Mouse (Mus musculus) stomach, embryonic 14.5 days (tissue): ENCODE data around the gene Pole3. TPM values are rescaled to one million over a fixed set of nuclear protein-coding genes. Genes with fewer than 3 reads are reported as not detected.

Experiments
- ATAC-seq: fragments of 200-750 bp; cut with Nextera tagmentation; 2 replicates; pipeline ENCODE4 v1.8.0; 2017; ENCODE audit warnings: low read depth, moderate TSS enrichment; ENCODE audit not compliant: insufficient number of reproducible peaks, insufficient read depth, low FRiP score
- H3K27ac ChIP-seq: fragments of 300-500 bp; sonication (generic); 2 replicates; pipeline ENCODE4 v1.5.1; 2014; ENCODE audit warnings: mild to moderate bottlenecking, low read length, moderate library complexity, mixed read lengths
- H3K27me3 ChIP-seq: fragments of 300-500 bp; sonication (generic); 2 replicates; pipeline ENCODE4 v1.6.1; 2014; ENCODE audit warnings: low read length, control low read depth, mixed read lengths; ENCODE audit not compliant: control insufficient read depth, insufficient read depth
- H3K36me3 ChIP-seq: fragments of 300-500 bp; sonication (generic); 2 replicates; pipeline ENCODE4 v1.6.1; 2014; ENCODE audit warnings: mild to moderate bottlenecking, control low read depth, low read length, moderate library complexity, mixed read lengths; ENCODE audit not compliant: control insufficient read depth, insufficient read depth
- H3K4me1 ChIP-seq: fragments of 300-500 bp; sonication (generic); 2 replicates; pipeline ENCODE4 v1.6.1; 2014; ENCODE audit warnings: low read length, control low read depth, mixed read lengths; ENCODE audit not compliant: control insufficient read depth, insufficient read depth
- H3K4me2 ChIP-seq: fragments of 300-500 bp; sonication (generic); replicated peaks from 2 replicates; pipeline ENCODE4 v1.6.1; 2014; ENCODE audit warnings: low read depth, low read length, control low read depth
- H3K4me3 ChIP-seq: fragments of 300-500 bp; sonication (generic); 2 replicates; pipeline ENCODE4 v1.5.1; 2014; ENCODE audit warnings: low read depth, low read length, control low read depth
- H3K9ac ChIP-seq: fragments of 300-500 bp; sonication (generic); replicated peaks from 2 replicates; pipeline ENCODE4 v1.6.1; 2014; ENCODE audit warnings: low read depth, mild to moderate bottlenecking, control low read depth, low read length, moderate library complexity, mixed read lengths
- H3K9me3 ChIP-seq: fragments of 300-500 bp; sonication (generic); 2 replicates; pipeline ENCODE4 v1.6.1; 2016; ENCODE audit warnings: low read depth, low read length, control low read depth; ENCODE audit not compliant: control insufficient read depth
- WGBS: fragments of 180-500 bp; shearing (Covaris S2); extraction: QIAGEN DNeasy Blood & Tissue Kit; methylation state at CpG from one replicate; pipeline ENCODE4 v1.1.7; 2014; 5-methylcytosine and 5-hydroxymethylcytosine counted together
- polyA plus RNA-seq: library from polyadenylated mRNA; unstranded; fragments of >200 nt; fragmentation: Nextera tagmentation; extraction: Ambion mirVana; gene quantifications from 2 replicates; pipeline ENCODE4 v1.2.1, GENCODE M21; 2014

Gene Pole3
- polyA plus RNA-seq, 1 experiment from 2014 or later, result 73.5 TPM

DNA sequence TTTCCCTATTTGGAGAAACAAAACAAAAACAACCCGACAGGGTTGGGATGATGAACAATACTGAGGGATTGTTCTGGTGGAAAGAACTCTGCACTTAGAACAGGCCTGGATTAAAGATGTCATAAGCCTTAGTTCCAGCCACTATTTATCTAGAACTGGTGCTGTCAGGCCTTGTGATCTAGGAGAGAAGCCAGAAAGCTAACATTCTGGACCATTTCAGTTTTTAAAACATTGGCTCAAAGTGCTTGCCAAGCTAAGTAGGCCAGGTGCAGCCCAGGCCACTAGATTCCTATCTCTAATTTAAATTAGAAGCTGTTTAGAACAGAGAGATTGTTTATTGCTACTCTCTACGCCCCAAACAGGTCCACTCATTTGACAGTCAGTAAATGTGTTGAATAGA lies 1.4 kb upstream of the Pole3 start:
- H3K4me3 ChIP-seq, result no peak overlapping the region
- 52% methylated on average over 2 of the region's 2 CpGs for WGBS
- H3K4me1 ChIP-seq, result peaks cover 7% of the 10 kb centered on the region; the same call in 1 of the 2 replicates
- no peaks in the 10 kb centered on the region for H3K9me3 ChIP-seq
- H3K27ac ChIP-seq, result no peak overlapping the region
- H3K27me3 ChIP-seq, result no peaks in the 10 kb centered on the region
- no peak for ATAC-seq
- peaks cover 8% of the 10 kb centered on the region for H3K36me3 ChIP-seq
- H3K9ac ChIP-seq, result no peak overlapping the region
- H3K4me2 ChIP-seq, result no peak overlapping the region

DNA sequence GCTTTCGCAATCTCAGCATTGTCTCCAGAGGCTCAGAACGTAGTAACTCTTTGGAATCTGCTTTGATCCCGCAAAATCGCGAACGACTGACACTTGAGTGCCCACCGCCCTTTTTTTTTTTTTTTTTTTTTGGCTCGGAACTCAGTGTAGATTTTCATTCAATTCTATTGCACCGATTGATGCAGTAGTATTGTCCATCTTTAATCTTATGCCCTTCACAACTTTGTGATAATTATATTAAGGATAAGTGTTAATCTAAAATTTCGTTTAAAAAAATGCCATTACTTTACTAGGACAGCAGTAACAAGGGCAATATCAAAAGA lies 582 bp upstream of the Pole3 start:
- ATAC-seq, result no peak
- H3K9me3 ChIP-seq, result no peaks in the 10 kb centered on the region
- WGBS, result 3% methylated on average over 10 of the region's 10 CpGs
- H3K4me3 ChIP-seq, result peak overlapping the region; percentile 70
- peak overlapping the region; percentile 30; the same call in 1 of the 2 replicates for H3K4me2 ChIP-seq
- H3K9ac ChIP-seq, result no peak overlapping the region
- no peak overlapping the region for H3K27ac ChIP-seq
- H3K4me1 ChIP-seq, result peaks cover 7% of the 10 kb centered on the region; the same call in 1 of the 2 replicates
- peaks cover 8% of the 10 kb centered on the region for H3K36me3 ChIP-seq
- H3K27me3 ChIP-seq, result no peaks in the 10 kb centered on the region

DNA sequence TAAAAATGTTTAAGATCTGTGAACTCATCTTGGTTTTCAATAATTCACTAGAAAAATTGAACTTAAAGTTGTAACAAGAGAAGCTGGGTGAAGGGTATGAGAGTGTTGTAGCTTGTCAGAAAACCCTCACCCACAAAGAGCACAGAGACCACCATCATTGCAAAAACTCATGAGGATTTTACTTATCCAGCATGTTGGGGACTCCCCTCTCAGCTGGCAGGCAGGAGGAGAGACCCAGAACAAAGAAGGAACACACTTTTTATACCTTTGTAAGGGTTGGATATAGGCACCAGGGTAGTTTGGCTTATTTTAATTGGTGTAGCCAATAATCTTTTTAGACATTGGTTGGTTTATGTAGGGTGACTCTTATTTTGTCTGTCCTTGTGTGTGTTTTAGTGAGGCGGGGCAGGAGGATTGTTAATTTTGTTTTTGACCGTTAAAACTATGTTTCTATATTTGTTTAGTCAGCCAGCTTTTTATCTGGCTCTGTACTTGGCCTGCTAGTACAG lies 3.9 kb downstream of the Pole3 start:
- Histone ChIP-seq H3K27me3 (no peaks in the 10 kb centered on the region), H3K9me3 (no peaks in the 10 kb centered on the region), H3K4me1 (peaks cover 27% of the 10 kb centered on the region), H3K9ac (no peak overlapping the region), H3K4me2 (no peak overlapping the region), H3K36me3 (peaks cover 8% of the 10 kb centered on the region), H3K27ac (no peak overlapping the region), H3K4me3 (0 out of 2 replicates have a peak overlapping the region, but pooled peaks have one; percentile 69)
- ATAC-seq, result no peak
- 79% methylated on average over 2 of the region's 2 CpGs for WGBS

DNA sequence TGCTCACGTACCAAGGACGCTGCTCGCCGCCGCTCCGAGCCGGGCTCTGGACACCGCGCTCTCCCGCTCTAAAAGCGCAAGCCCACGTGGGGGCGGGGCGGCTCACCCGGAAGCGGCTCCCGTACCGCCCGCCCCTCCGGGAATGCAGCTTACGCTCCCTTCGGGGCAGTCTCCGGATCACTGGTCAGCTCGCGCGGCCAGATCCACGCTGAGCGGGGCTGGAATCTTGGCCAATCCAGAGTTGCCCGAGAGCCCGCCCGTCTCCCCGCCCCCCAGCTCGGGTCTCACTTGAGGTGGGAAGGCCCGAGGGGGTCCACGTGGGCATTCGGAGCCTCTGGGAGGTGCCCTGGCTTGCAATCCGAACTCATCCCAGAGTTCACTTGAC lies 5.0 kb downstream of the Pole3 start, which contains the start of gene Alad:
Alad (minus strand) TSS at position 70 of the 385 bp plus-strand sequence.
- Histone ChIP-seq H3K27me3 (no peaks in the 10 kb centered on the region), H3K4me1 (peaks cover 35% of the 10 kb centered on the region), H3K36me3 (peaks cover 8% of the 10 kb centered on the region), H3K9ac (peak within 1 kb of the TSS; percentile 65), H3K9me3 (no peaks in the 10 kb centered on the region), H3K27ac (peak within 1 kb of the TSS; percentile 92), H3K4me3 (peak within 1 kb of the TSS; percentile 69), H3K4me2 (peak within 1 kb of the TSS; percentile 67)
- WGBS, result under 1% methylated on average over 37 of the region's 37 CpGs
- ATAC-seq, result peak; percentile 87; the same call in 1 of the 2 replicates

DNA sequence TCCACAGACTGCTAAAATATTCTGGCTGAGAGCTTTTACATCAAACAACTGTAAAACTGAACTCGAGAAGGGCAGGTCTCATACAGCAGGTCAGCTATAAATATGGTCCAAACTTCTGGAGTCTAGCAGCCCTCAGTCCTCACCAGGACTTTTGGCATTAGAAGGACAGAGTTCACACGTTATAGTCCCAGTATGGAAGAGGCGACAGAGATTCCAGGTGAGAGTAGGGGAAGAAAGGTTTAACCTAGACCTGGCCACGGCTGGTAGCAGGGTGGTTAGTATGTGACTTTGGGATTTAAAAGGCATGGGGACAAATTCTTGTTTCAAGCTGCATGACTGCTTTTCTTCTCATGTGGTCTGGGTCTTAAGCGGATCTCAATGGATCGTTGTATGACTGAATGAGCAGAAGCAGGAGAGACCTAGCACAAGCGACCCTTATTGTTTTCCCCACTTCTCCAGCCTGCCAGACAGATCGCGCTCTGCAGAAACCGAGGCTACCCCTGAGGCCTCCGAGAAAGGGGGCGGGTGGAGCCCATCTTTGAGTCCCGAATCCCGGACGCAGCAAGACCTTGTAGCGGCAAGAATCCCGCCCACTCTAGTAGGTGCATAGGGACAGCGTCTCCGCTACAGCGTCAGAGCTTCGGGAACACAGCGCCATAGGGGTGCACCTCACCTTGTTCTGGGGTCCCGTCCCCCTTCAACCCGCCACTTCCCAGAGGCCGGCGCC lies 5.6 kb downstream of the Pole3 start:
- Histone ChIP-seq H3K27ac (peak overlapping the region; percentile 92), H3K4me1 (peaks cover 35% of the 10 kb centered on the region), H3K36me3 (peaks cover 8% of the 10 kb centered on the region), H3K4me3 (peak overlapping the region; percentile 69), H3K4me2 (peak overlapping the region; percentile 67), H3K27me3 (no peaks in the 10 kb centered on the region), H3K9ac (peak overlapping the region; percentile 65), H3K9me3 (no peaks in the 10 kb centered on the region)
- peak; percentile 66 for ATAC-seq
- 1% methylated on average over 26 of the region's 26 CpGs for WGBS

DNA sequence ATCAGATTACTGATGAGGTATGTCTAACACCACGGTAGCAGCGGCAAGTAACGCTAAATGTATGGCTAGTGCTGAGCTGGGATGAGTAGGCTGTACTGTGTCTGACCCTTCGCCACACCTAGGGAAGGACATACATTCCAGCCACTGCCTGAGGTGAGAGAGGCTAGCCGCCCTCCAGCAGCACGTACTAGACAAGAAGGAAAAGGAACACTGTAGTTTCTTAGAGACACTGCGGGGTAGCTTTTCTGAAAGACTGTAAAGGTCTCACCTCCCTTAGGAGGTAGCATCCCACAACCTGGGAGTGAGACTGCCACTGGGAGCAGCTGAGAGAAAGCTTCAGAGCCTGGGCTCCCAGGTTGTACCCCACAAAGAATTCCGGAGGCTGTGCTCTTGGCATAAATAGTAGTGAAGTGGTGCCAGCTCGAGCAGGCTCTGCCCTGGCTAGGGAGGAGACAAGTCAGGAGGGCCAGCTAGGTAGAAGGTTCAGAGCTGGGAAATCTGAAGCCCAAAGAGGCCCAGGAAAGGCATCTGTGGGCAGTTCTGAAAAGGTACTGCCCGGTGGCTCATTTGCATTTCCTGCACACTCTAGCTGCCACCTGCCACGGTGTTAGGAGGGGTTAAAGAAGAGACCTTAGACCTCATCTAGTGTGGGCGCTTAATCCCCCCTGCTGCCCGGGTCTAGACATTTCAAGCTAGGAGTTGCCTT lies 6.3 kb downstream of the Pole3 start:
- 32% methylated on average over 13 of the region's 13 CpGs for WGBS
- Histone ChIP-seq H3K9ac (peak overlapping the region; percentile 65), H3K4me2 (peak overlapping the region; percentile 67), H3K4me1 (peaks cover 30% of the 10 kb centered on the region), H3K36me3 (peaks cover 11% of the 10 kb centered on the region), H3K9me3 (no peaks in the 10 kb centered on the region), H3K27ac (peak overlapping the region; percentile 92), H3K27me3 (no peaks in the 10 kb centered on the region), H3K4me3 (peak overlapping the region; percentile 69)
- peak; percentile 20; the same call in 1 of the 2 replicates for ATAC-seq

DNA sequence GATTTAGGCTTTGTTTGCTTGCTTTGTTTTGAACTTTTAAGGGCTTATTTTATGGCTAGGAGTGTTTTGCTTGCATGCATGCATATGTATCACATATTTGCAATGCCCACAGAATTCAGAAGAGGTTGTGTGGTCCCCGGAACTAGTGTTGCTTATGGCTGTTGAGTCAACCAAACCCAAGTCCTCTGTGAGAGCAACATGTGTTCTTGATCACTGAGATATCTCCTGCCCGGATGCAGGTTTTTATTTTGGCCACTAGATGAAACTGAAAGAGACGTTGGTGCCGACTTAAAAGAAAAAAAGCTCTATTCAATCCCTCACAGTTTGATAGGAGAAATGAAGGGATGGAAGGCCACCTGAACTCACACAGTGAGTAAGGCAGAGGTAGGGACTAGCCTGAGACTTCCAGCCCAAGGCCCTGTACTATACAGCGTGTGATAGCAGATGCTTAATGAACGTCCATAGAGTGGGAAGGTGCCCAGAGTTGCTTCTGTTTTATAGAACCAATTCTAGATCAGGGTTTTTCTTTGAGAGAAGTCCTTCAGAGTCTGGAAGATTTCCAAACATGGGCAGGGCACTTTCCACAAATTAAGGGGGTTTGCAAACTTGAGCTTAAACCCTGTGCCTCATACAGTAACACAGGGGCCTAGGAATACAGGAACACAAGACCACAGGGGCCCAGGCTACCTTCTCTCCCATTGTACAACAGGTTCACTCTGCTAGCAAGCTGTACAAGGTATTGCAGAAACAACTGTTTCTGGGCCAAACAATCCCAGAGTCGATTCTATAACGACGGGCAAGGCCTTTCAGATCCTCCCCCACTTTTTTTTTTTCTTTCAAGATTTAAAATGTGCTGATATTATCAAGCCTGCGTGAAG lies 7.1 kb downstream of the Pole3 start:
- no peak for ATAC-seq
- Histone ChIP-seq H3K4me1 (peaks cover 30% of the 10 kb centered on the region), H3K4me2 (peak overlapping the region; percentile 67), H3K9me3 (no peaks in the 10 kb centered on the region), H3K9ac (peak overlapping the region; percentile 65; the same call in 1 of the 2 replicates), H3K36me3 (peaks cover 16% of the 10 kb centered on the region), H3K4me3 (peak overlapping the region; percentile 69), H3K27me3 (no peaks in the 10 kb centered on the region), H3K27ac (peak overlapping the region; percentile 92; the same call in 1 of the 2 replicates)
- 66% methylated on average over 10 of the region's 10 CpGs for WGBS

DNA sequence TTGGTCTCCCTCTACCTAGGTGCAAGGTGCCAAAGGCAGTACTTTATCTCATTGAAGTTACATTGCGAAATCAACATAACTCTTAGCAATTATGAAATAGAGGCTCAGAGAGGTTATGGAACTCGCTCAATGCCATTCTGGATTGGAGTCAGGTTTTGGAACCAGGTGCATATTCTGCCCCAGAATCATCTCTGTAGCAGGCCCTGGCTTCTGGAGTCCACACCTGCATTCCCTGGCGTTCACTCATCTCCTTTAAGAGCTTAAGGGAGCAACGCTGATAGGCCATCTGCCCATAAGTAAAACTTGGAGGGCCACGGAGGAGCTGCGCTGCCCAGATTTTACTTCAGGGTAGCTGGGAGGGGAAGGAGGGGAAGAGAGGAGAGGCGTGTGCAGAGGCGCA lies 7.8 kb downstream of the Pole3 start:
- H3K27ac ChIP-seq, result peak overlapping the region; percentile 49; the same call in 1 of the 2 replicates
- H3K4me1 ChIP-seq, result peaks cover 30% of the 10 kb centered on the region
- H3K4me2 ChIP-seq, result peak overlapping the region; percentile 11; the same call in 1 of the 2 replicates
- H3K9ac ChIP-seq, result no peak overlapping the region
- H3K36me3 ChIP-seq, result peaks cover 19% of the 10 kb centered on the region
- no peak for ATAC-seq
- WGBS, result 80% methylated on average over 8 of the region's 8 CpGs
- H3K27me3 ChIP-seq, result no peaks in the 10 kb centered on the region
- no peak overlapping the region for H3K4me3 ChIP-seq
- H3K9me3 ChIP-seq, result no peaks in the 10 kb centered on the region
